ENCODE assay signal across 23 mouse cellular contexts in genomic region chr1:25250562-25250961, GRCm38 (mm10).
DNase-seq lines count a peak whose midpoint lies in the region; ATAC-seq and TF ChIP-seq lines count a peak whose summit lies in the region.
"Had no signal": no experiment of that assay in that cellular context is flagged by ENCODE, and none has a peak within 500 bp of the region (broad histone marks: within the 10 kb centered on the region; RNA-seq: fewer than 3 reads in every experiment).

No protein-coding gene starts in this region.

- no peak for TF ChIP-seq POLR2A in CH12.LX (IDR thresholded peaks at IDR 0.05; ENCODE audit: low read depth, low read length)
- TF ChIP-seq POLR2A in MEL (IDR thresholded peaks at IDR 0.05; ENCODE audit: control insufficient read depth in 1 of 2, insufficient read depth in 1 of 2, low read depth in 1 of 2, low read length in 2 of 2, poor library complexity in 1 of 2) = no peak

- TF ChIP-seq CTCF in CH12.LX (conservative IDR thresholded peaks at IDR 0.05 in 1 of 2, IDR thresholded peaks at IDR 0.05 in 1 of 2; ENCODE audit: low read depth in 2 of 2, low read length in 2 of 2) (no peak), MEL (IDR thresholded peaks at IDR 0.05 in 2 of 3, conservative IDR thresholded peaks at IDR 0.05 in 1 of 3; ENCODE audit: control insufficient read depth in 1 of 3, insufficient read depth in 1 of 3, low read depth in 2 of 3, low read length in 3 of 3, poor library complexity in 1 of 3, severe bottlenecking in 1 of 3) (no peak)
- TF ChIP-seq CTCF in layer of hippocampus, adult 2 months (conservative IDR thresholded peaks at IDR 0.05) = no peak

- ATAC-seq in neural tube, embryonic 15.5 days (ENCODE audit: low FRiP score) = no peak
- ATAC-seq: activated CD4-positive, CD25-positive, alpha-beta regulatory T cell, adult 4 months; CD4-positive, CD25-positive, alpha-beta regulatory T cell, adult 4 months; Patski had no signal

- H3K9me3 ChIP-seq in CH12.LX (replicated peaks; ENCODE audit: low read length) = peaks cover 18% of the 10 kb centered on the region
- H3K9me3 ChIP-seq in ES-E14 (ENCODE audit: control insufficient read depth, insufficient read depth, low read depth, low read length) = no peaks in the 10 kb centered on the region
- no peaks in the 10 kb centered on the region for H3K9me3 ChIP-seq in MEL (replicated peaks; ENCODE audit: insufficient read depth, low read length)
- H3K9me3 ChIP-seq in neural tube, embryonic 15.5 days (replicated peaks) = no peaks in the 10 kb centered on the region

- H3K27me3 ChIP-seq in CH12.LX (replicated peaks) (no peaks in the 10 kb centered on the region), MEL (ENCODE audit: control insufficient read depth in 1 of 2, insufficient read depth in 2 of 2, low read length in 2 of 2) (no peaks in the 10 kb centered on the region)
- no peaks in the 10 kb centered on the region for H3K27me3 ChIP-seq in neural tube, embryonic 15.5 days (replicated peaks)
- H3K27me3 ChIP-seq: Patski had no signal

- TF ChIP-seq RAD21 in CH12.LX (IDR thresholded peaks at IDR 0.05; ENCODE audit: low read depth, low read length) (no peak), MEL (IDR thresholded peaks at IDR 0.05; ENCODE audit: low read depth, low read length) (no peak)

- no peak for TF ChIP-seq EP300 in CH12.LX (IDR thresholded peaks at IDR 0.05; ENCODE audit: low read length)
- no peak for TF ChIP-seq EP300 in MEL (IDR thresholded peaks at IDR 0.05; ENCODE audit: low read depth in 1 of 2, low read length in 2 of 2)

- no peak overlapping the region for H3K4me3 ChIP-seq in CH12.LX (replicated peaks in 1 of 3; ENCODE audit: low read depth in 2 of 3, low read length in 2 of 3, poor library complexity in 1 of 3)
- H3K4me3 ChIP-seq in ES-E14 (ENCODE audit: insufficient read depth in 1 of 2, low read depth in 1 of 2, low read length in 2 of 2, poor library complexity in 1 of 2, severe bottlenecking in 1 of 2) = no peak overlapping the region
- H3K4me3 ChIP-seq in MEL (ENCODE audit: control insufficient read depth in 1 of 2, insufficient read depth in 1 of 2, low read depth in 2 of 2, low read length in 2 of 2) = no peak overlapping the region
- no peak overlapping the region for H3K4me3 ChIP-seq in neural tube, embryonic 15.5 days (replicated peaks)
- no peak overlapping the region for H3K4me3 ChIP-seq in layer of hippocampus, adult 2 months

- no peak overlapping the region for H3K27ac ChIP-seq in CH12.LX (ENCODE audit: insufficient read depth, low read depth)
- H3K27ac ChIP-seq in ES-E14 (ENCODE audit: insufficient read depth, low read depth, low read length, poor library complexity, severe bottlenecking) = no peak overlapping the region
- H3K27ac ChIP-seq in MEL (ENCODE audit: control insufficient read depth, low read depth, low read length) = no peak overlapping the region
- no peak overlapping the region for H3K27ac ChIP-seq in neural tube, embryonic 15.5 days (replicated peaks)
- no peak overlapping the region for H3K27ac ChIP-seq in layer of hippocampus, adult 2 months

- H3K79me2 ChIP-seq in CH12.LX (replicated peaks; ENCODE audit: control insufficient read depth, extremely low read depth, insufficient read depth, poor library complexity, severe bottlenecking) (no peaks in the 10 kb centered on the region), MEL (ENCODE audit: control insufficient read depth, insufficient read depth, low read length, poor library complexity) (no peaks in the 10 kb centered on the region)

- in situ Hi-C loops in CH12.LX (cut with MboI; ENCODE audit: low pct_ligation_motif_present, low pct_unique_long_range_greater_than_20kb, low sequenced_read_pairs) (no loop called here), ES-E14 (cut with MboI; ENCODE audit: low sequenced_read_pairs in 2 of 2, unreplicated experiment in 2 of 2) (no loop called here)

- no peak for DNase-seq in CH12.LX (ENCODE audit: extremely low read depth)
- DNase-seq in ES-E14 (ENCODE audit: low read depth, low spot score) = no peak
- DNase-seq in MEL (ENCODE audit: low read depth, low spot score) = no peak
- no peak for DNase-seq in left cerebral cortex, adult 11 months (ENCODE audit: low spot score)
- DNase-seq in layer of hippocampus, adult 2 months (ENCODE audit: low spot score in 2 of 2) = no peak
- DNase-seq: adrenal gland, adult 2 months; adrenal gland, adult 8-10 months; adrenal gland, postnatal 10 days; adrenal gland, postnatal 14 days; adrenal gland, postnatal 25 days; adrenal gland, postnatal 36 days; B cell, adult 2 months; cerebellum, adult 11 months; cerebellum, adult 11-12 months; cerebellum, adult 18-20 months; cerebellum, adult 2 months; cerebellum, adult 8-10 months; cerebellum, adult 9-10 months had no signal

- H3K36me3 ChIP-seq in CH12.LX (replicated peaks in 1 of 2; ENCODE audit: control insufficient read depth in 1 of 2, insufficient read depth in 1 of 2, low read length in 1 of 2) (no peaks in the 10 kb centered on the region), ES-E14 (ENCODE audit: control insufficient read depth, insufficient read depth, low read length, poor library complexity, severe bottlenecking) (no peaks in the 10 kb centered on the region), MEL (ENCODE audit: control insufficient read depth in 1 of 2, insufficient read depth in 2 of 2, low read length in 2 of 2) (no peaks in the 10 kb centered on the region)
- H3K36me3 ChIP-seq in neural tube, embryonic 15.5 days = no peaks in the 10 kb centered on the region
- H3K36me3 ChIP-seq: G1E had no signal

- H3K9ac ChIP-seq in CH12.LX (ENCODE audit: insufficient read depth, low read depth) (no peak overlapping the region), ES-E14 (ENCODE audit: insufficient read depth, low read depth, low read length, poor library complexity, severe bottlenecking) (no peak overlapping the region), MEL (ENCODE audit: control insufficient read depth, low read depth, low read length, poor library complexity, severe bottlenecking) (no peak overlapping the region)
- H3K9ac ChIP-seq in neural tube, embryonic 15.5 days (replicated peaks) = no peak overlapping the region

- no peak overlapping the region for H3K4me2 ChIP-seq in CH12.LX (ENCODE audit: insufficient read depth, low read depth, poor library complexity, severe bottlenecking)
- no peak overlapping the region for H3K4me2 ChIP-seq in neural tube, embryonic 15.5 days

- no peaks in the 10 kb centered on the region for H3K4me1 ChIP-seq in CH12.LX (ENCODE audit: control insufficient read depth in 1 of 2, insufficient read depth in 2 of 2)
- H3K4me1 ChIP-seq in ES-E14 (ENCODE audit: control insufficient read depth in 2 of 2, insufficient read depth in 2 of 2, low read length in 2 of 2, poor library complexity in 1 of 2) = no peaks in the 10 kb centered on the region
- no peaks in the 10 kb centered on the region for H3K4me1 ChIP-seq in MEL (ENCODE audit: control insufficient read depth in 1 of 2, insufficient read depth in 2 of 2, low read length in 2 of 2)
- no peaks in the 10 kb centered on the region for H3K4me1 ChIP-seq in neural tube, embryonic 15.5 days

- dilution Hi-C loops in CH12.LX (cut with MboI; ENCODE audit: extremely low pct_ligation_motif_present, extremely low pct_unique_long_range_greater_than_20kb, low sequenced_read_pairs) = no loop called here

TF ChIP-seq in CH12.LX, 34 proteins besides CTCF, POLR2A, EP300 and RAD21:
- TF ChIP-seq MAFK (IDR thresholded peaks at IDR 0.05; ENCODE audit: insufficient replicate concordance, low read length) (peak; percentile 72), MYC (IDR thresholded peaks at IDR 0.05; ENCODE audit: low read depth, low read length) (no peak)

TF ChIP-seq in ES-E14, 5 proteins besides CTCF, POLR2A, EP300 and RAD21:
- TF ChIP-seq CHD2 (IDR thresholded peaks at IDR 0.05; ENCODE audit: low read depth, low read length) = no peak
- TF ChIP-seq MAFK (IDR thresholded peaks at IDR 0.05; ENCODE audit: insufficient read depth, low read depth, low read length) = peak; percentile 87
- TF ChIP-seq ZNF384 (IDR thresholded peaks at IDR 0.05; ENCODE audit: low read depth, low read length) = no peak
- TF ChIP-seq ZC3H11A (IDR thresholded peaks at IDR 0.05; ENCODE audit: borderline replicate concordance, low read depth, low read length) = no peak
- TF ChIP-seq HCFC1 (IDR thresholded peaks at IDR 0.05; ENCODE audit: borderline replicate concordance, insufficient read depth, low read length) = no peak

TF ChIP-seq in MEL, 35 proteins besides CTCF, POLR2A, EP300 and RAD21:
- TF ChIP-seq ZMIZ1 (IDR thresholded peaks at IDR 0.05; ENCODE audit: low read depth, low read length) (no peak), NELFE (IDR thresholded peaks at IDR 0.05; ENCODE audit: low read depth, low read length) (no peak), E2F4 (IDR thresholded peaks at IDR 0.05; ENCODE audit: borderline replicate concordance, low read depth, low read length) (no peak), MAFK (IDR thresholded peaks at IDR 0.05; ENCODE audit: borderline replicate concordance, low read depth, low read length) (peak; percentile 44; the same call in 1 of the 2 replicates)

Comparison
In these comparisons a context has a peak if more than half of its experiments do, and no peak if none do; other contexts are left out.
1. Of the 35 proteins assayed by ChIP-seq in both MEL and CH12.LX: peak only in MEL: none; only in CH12.LX: none; in both: MAFK; in neither: 34.